Mouse (Mus musculus): ENCODE measurements around the gene 4933402D24Rik. TPM values are rescaled to one million over a fixed set of nuclear protein-coding genes. Genes with fewer than 3 reads are reported as not detected.

4933402D24Rik gene
- under 1 TPM; 0.25 to 0.33 TPM for total RNA-seq (2021)
- long read RNA-seq, experiment 1 = 0 reads
- long read RNA-seq, experiment 2 = 0 reads

DNA sequence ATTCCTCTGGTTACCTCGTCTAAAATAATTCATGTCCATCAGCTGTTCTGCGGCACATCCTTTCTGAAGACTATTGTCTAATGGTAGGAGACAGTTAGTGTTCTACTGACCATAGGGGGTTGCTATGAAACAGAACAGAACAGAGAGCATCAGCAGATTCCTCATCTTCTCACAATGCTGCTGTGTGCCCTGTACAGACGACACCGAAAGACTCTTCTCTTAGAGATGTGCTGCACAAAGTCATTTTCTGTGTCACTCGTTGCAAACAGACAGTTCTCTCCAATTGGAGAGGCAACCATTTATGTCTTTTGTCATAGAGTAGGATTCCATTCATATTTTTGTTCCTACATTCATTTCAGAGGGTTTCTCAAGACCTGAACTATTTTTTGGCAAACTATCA, at the start of gene 4933402D24Rik:
4933402D24Rik (minus strand) TSS at position 101 of the 400 bp plus-strand sequence.
- no peak for DNase-seq (ENCODE audit: extremely low spot score in 1 of 2, low spot score in 2 of 2)
- H3K27ac ChIP-seq = peak within 1 kb of the TSS; percentile 74
- no peak for TF ChIP-seq CTCF (IDR thresholded peaks at IDR 0.05)
- H3K4me3 ChIP-seq = no peak within 1 kb of the TSS
- intact Hi-C loops (cut with DNase I) = loop anchor here (5.0 to 10.0 kb wide), 6 partner anchors 166 to 946 kb away; partner anchors contain the start of gene Creb1

DNA sequence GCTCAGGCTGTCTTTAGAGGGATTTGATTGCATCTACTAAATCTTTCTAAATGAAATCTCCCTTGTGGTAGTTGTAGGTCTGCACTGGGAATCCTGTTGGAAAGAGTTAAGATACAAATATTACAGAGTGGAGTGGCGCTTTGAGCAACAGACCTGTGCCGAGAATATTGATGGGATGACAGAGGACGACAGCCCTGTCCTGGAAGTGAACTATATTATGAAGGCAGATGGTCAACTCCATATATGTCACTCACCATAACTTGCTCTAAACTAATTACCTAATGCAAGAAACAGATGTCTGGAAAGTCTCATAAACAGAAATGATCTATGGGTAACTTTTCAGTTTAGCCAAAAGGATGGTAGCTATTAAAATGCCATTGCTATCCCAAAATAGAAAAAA, 39.5 kb upstream of the 4933402D24Rik start:
- no peak for DNase-seq (ENCODE audit: extremely low spot score in 1 of 2, low spot score in 2 of 2)
- Histone ChIP-seq H3K27ac (no peak overlapping the region), H3K4me3 (no peak overlapping the region)
- intact Hi-C loops (cut with DNase I) = no loop called here
- TF ChIP-seq CTCF (IDR thresholded peaks at IDR 0.05) = no peak

DNA sequence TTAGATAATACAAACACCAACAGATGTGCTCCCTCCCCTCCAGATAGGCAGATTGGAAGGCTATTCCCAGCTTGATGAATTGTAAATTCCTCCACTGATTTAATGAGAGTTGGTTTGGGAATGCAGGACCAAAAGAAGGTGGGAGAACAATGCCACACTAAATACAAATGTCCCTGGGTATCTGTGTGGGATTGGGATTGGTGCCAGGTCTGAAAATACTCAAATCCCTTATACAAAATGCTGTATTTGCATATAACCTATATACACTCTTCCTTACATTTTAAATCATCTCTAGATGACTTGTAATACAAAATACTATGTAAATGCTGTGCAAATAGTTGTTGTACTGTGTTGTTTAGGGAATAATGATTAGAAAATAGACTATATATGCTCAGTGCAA, 36.0 kb upstream of the 4933402D24Rik start:
- Histone ChIP-seq H3K27ac (no peak overlapping the region), H3K4me3 (no peak overlapping the region)
- intact Hi-C loops (cut with DNase I) = no loop called here
- no peak for DNase-seq (ENCODE audit: extremely low spot score in 1 of 2, low spot score in 2 of 2)
- no peak for TF ChIP-seq CTCF (IDR thresholded peaks at IDR 0.05)

DNA sequence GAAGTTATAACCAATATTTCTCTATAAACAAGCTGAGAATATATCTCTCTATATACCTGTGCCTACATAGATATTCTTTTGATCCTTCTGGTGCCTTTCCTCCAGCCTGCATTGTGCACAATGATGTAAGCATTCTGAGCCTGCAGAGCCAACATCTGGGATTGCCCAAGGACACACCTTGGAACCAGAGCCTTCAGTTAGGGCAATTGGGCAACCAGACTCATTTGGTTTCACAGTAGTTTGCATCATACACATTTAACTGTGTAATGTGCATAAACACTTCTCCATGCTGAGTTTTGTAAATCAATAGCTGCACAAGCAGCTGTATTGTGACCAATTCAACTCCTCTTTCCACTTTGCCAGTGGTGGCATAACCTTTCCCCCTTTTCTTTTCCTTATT, 25.3 kb upstream of the 4933402D24Rik start:
- TF ChIP-seq CTCF (IDR thresholded peaks at IDR 0.05) = no peak
- no peak for DNase-seq (ENCODE audit: extremely low spot score in 1 of 2, low spot score in 2 of 2)
- intact Hi-C loops (cut with DNase I) = no loop called here
- no peak overlapping the region for H3K27ac ChIP-seq
- H3K4me3 ChIP-seq = no peak overlapping the region

DNA sequence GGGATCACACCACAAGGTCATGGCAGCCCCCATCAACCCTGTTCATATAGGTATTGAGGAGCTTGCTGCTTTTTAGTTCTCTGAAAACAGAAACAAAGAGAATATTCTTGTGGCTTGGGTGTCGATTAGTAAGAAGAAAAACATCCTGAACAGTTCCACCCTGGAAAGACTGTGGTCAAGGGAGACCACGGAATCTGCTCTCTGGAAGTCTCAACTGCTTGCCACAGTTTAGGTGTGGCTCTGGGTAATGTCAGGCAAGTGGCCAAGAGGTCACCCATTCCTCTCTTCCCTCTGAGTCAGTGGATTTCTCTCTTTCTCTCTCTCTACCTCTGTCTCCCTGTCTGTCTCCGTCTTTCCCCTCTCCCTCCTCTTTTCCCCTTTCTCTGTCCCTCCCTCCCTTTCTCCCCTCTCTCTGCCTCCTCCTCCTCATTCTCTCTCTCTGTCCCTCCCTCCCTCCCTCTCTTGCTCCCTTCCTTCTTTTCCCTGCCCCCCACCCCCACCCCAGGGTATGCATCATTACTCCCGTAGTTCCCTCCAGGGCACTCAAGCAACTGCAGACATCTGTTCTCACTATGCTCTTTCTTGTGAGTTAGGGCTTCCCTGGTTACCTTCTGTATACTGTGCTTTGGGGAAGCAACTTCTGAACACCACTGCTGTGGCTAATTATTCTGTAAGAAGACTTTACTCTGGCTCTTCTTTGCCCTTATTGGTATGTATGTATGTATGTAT, 8.0 kb upstream of the 4933402D24Rik start:
- DNase-seq (ENCODE audit: extremely low spot score in 1 of 2, low spot score in 2 of 2) = no peak
- TF ChIP-seq CTCF (IDR thresholded peaks at IDR 0.05) = no peak
- Histone ChIP-seq H3K27ac (no peak overlapping the region), H3K4me3 (no peak overlapping the region)
- intact Hi-C loops (cut with DNase I) = no loop called here

DNA sequence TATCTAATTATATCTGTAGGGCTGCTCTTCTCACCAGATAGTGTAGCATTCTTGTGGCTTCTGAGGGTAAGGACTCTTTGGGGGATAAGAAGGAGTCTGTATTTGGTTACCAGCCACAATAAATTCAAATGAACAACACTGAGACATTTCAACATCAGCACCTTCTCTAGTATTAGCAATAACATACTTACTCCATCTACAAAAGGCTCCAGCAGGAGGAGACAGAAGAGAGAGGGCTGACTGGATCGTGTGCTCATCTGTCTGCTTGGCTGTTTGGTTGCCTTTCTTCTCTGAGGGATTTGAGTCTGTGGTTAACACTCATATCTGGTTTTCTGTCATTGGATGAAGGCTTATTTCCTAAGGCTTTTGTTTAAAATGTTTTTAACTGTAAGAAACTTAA, 7.3 kb upstream of the 4933402D24Rik start:
- intact Hi-C loops (cut with DNase I) = no loop called here
- no peak for DNase-seq (ENCODE audit: extremely low spot score in 1 of 2, low spot score in 2 of 2)
- no peak overlapping the region for H3K4me3 ChIP-seq
- H3K27ac ChIP-seq = no peak overlapping the region
- TF ChIP-seq CTCF (IDR thresholded peaks at IDR 0.05) = peak; percentile 2; the same call in 1 of the 2 replicates

DNA sequence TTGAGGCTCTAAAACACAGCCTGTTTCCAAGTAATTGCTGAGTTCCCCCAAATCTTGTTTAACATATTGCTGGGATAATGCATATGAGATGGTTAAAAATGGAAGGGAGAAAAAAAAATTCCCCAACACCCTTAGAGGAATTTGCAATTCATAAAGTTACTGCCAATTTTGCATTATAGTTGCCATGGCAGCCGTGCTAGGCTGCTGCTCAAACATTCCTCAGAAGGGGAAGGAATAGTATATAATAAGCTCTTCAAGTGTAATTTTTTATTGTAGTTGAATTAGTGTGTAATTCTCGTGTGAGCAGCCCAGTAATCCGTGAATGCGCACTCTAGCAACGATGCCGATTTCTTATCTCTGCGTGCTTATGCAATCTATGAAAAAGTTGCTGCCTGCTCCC, 1.2 kb upstream of the 4933402D24Rik start:
- DNase-seq (ENCODE audit: extremely low spot score in 1 of 2, low spot score in 2 of 2) = peak; percentile 16 to 22
- H3K27ac ChIP-seq = peak overlapping the region; percentile 74
- intact Hi-C loops (cut with DNase I) = no loop called here
- no peak for TF ChIP-seq CTCF (IDR thresholded peaks at IDR 0.05)
- no peak overlapping the region for H3K4me3 ChIP-seq

DNA sequence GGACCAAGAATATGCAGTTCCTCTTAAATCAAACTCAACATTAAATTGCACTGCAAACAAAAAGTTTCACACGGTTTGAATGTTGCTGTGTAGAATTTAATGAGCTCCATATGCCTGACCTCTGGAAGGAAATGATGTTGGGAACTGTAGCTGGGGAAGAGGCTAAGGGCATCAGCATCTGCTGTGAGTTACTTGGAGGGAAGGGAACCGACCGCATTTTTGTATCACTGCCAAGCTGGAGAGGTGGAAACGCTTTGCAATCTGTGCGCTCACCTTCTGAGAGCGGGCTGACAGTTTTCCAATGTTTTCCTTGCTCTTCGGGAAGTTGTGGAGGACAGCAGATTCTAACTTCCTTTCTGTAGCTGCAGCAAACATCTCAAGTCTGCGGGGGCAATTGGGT, 955 bp downstream of the 4933402D24Rik start:
- intact Hi-C loops (cut with DNase I) = loop anchor here (5.0 to 10.0 kb wide), 6 partner anchors 167 to 947 kb away; partner anchors contain the start of gene Creb1
- TF ChIP-seq CTCF (IDR thresholded peaks at IDR 0.05) = no peak
- no peak overlapping the region for H3K4me3 ChIP-seq
- DNase-seq (ENCODE audit: extremely low spot score in 1 of 2, low spot score in 2 of 2) = peak in 1 of 2 experiments; percentile 14
- H3K27ac ChIP-seq = no peak overlapping the region

DNA sequence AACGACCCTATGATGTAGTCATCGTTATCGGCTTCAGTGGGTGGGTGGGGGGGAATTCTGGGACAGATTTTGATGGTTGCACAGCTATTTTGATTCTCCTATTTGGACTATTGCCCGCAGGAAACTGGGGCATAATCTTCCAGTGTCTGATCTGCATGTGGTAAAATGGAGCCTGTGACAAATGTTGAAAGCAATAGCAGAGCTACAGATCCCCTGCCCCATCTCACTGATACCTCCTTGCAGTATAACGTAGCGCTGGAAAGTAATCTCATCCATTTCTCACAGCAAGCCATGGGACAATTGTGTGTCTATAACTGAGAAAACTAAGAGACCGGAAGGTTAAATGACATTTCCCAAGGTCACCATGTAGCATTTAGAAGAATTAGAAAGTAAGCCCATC, 4.7 kb downstream of the 4933402D24Rik start:
- intact Hi-C loops (cut with DNase I) = loop anchor here (5.0 to 10.0 kb wide), 7 partner anchors 97 to 950 kb away; partner anchors contain the start of gene Creb1
- no peak for DNase-seq (ENCODE audit: extremely low spot score in 1 of 2, low spot score in 2 of 2)
- H3K4me3 ChIP-seq = no peak overlapping the region
- TF ChIP-seq CTCF (IDR thresholded peaks at IDR 0.05) = no peak
- peak overlapping the region; percentile 58; the same call in 1 of the 2 replicates for H3K27ac ChIP-seq

GRCm38 (mm10) chr1:63763881-63764386, 5.1 kb downstream of the 4933402D24Rik start:
- intact Hi-C loops (cut with DNase I) = loop anchor here (1.0 to 10.0 kb wide), 9 partner anchors 97 to 951 kb away; partner anchors contain the start of genes Creb1 and Klf7
- no peak overlapping the region for H3K4me3 ChIP-seq
- peak overlapping the region; percentile 58; the same call in 1 of the 2 replicates for H3K27ac ChIP-seq
- DNase-seq (ENCODE audit: extremely low spot score in 1 of 2, low spot score in 2 of 2) = peak in 1 of 2 experiments; percentile 12
- no peak for TF ChIP-seq CTCF (IDR thresholded peaks at IDR 0.05)

GRCm38 (mm10) chr1:63763212-63763694, 5.8 kb downstream of the 4933402D24Rik start:
- Histone ChIP-seq H3K27ac (peak overlapping the region; percentile 58; the same call in 1 of the 2 replicates), H3K4me3 (no peak overlapping the region)
- peak; percentile 73 for TF ChIP-seq CTCF (IDR thresholded peaks at IDR 0.05)
- intact Hi-C loops (cut with DNase I) = loop anchor here (1.0 to 10.0 kb wide), 9 partner anchors 96 to 952 kb away; partner anchors contain the start of genes Creb1 and Klf7
- peak; percentile 57 to 65 for DNase-seq (ENCODE audit: extremely low spot score in 1 of 2, low spot score in 2 of 2)

GRCm38 (mm10) chr1:63756005-63756404, 13.1 kb downstream of the 4933402D24Rik start:
- H3K27ac ChIP-seq = no peak overlapping the region
- no peak overlapping the region for H3K4me3 ChIP-seq
- intact Hi-C loops (cut with DNase I) = no loop called here
- no peak for TF ChIP-seq CTCF (IDR thresholded peaks at IDR 0.05)
- DNase-seq (ENCODE audit: extremely low spot score in 1 of 2, low spot score in 2 of 2) = no peak
